Mouse (Mus musculus) forebrain, postnatal 0 days (tissue): Measurements from ENCODE around the gene Scyl2. TPM values are rescaled to one million over a fixed set of nuclear protein-coding genes. Genes with fewer than 3 reads are reported as not detected.
"Not testable (repeated sequence)": the region's sequence is repeated elsewhere in the genome, so short reads cannot be mapped to it uniquely, and the experiment has no call there.

Experiments used
- ATAC-seq: fragments of 200-750 bp; cut with Nextera tagmentation; 2 replicates; pipeline ENCODE4 v1.8.0; 2017; ENCODE audit warnings: mild to moderate bottlenecking, moderate library complexity
- DNase-seq: peaks from one replicate; pipeline ENCODE4 v3.0.0-alpha.2; 2015
- H3K27ac ChIP-seq: fragments of 300-500 bp; sonication (generic); 2 replicates; pipeline ENCODE4 v1.5.1; 2014; ENCODE audit warnings: low read depth, mild to moderate bottlenecking, antibody characterized with exemption, low read length, moderate library complexity, mixed read lengths
- H3K27me3 ChIP-seq: fragments of 300-500 bp; sonication (generic); 2 replicates; pipeline ENCODE4 v1.6.1; 2014; ENCODE audit warnings: mild to moderate bottlenecking, low read length, mixed read lengths; ENCODE audit not compliant: insufficient read depth
- H3K36me3 ChIP-seq: fragments of 300-500 bp; sonication (generic); 2 replicates; pipeline ENCODE4 v1.6.1; 2014; ENCODE audit warnings: mild to moderate bottlenecking, moderate library complexity; ENCODE audit not compliant: insufficient read depth
- H3K4me1 ChIP-seq: fragments of 300-500 bp; sonication (generic); 2 replicates; pipeline ENCODE4 v1.6.1; 2014; ENCODE audit warnings: antibody characterized with exemption; ENCODE audit not compliant: insufficient read depth
- H3K4me2 ChIP-seq: fragments of 300-500 bp; sonication (generic); 2 replicates; pipeline ENCODE4 v1.6.1; 2014; ENCODE audit warnings: low read depth, mild to moderate bottlenecking, moderate library complexity
- H3K4me3 ChIP-seq: fragments of 300-500 bp; sonication (generic); 2 replicates; pipeline ENCODE4 v1.5.1; 2014; ENCODE audit warnings: low read depth, low read length, mixed read lengths
- H3K9ac ChIP-seq: fragments of 300-500 bp; sonication (generic); 2 replicates; pipeline ENCODE4 v1.6.1; 2014; ENCODE audit warnings: mild to moderate bottlenecking
- H3K9me3 ChIP-seq: fragments of 300-500 bp; sonication (generic); 2 replicates; pipeline ENCODE4 v1.6.1; 2016; ENCODE audit warnings: low read length
- CTCF ChIP-seq: sonication (generic); IDR thresholded peaks from 2 replicates; pipeline ENCODE4 v1.5.1; 2016; ENCODE audit warnings: antibody characterized with exemption, control low read depth, low read depth
- WGBS: fragments of 180-500 bp; shearing (Covaris S2); extraction: QIAGEN DNeasy Blood & Tissue Kit; methylation state at CpG from one replicate; pipeline ENCODE4 v1.1.7; 2014; 5-methylcytosine and 5-hydroxymethylcytosine counted together
- polyA plus RNA-seq: library from polyadenylated mRNA; unstranded; fragments of >200 nt; fragmentation: Nextera tagmentation; extraction: Ambion mirVana; gene quantifications from 2 replicates; pipeline ENCODE4 v1.2.1, GENCODE M21; 2015
- total RNA-seq: library from RNA; depleted of rRNA; stranded (reverse); fragments of >200 nt; gene quantifications from 2 replicates; pipeline ENCODE4 v1.2.3, GENCODE M21; 2014

Scyl2 gene
- total and polyA plus RNA-seq, 2 experiments from 2014 or later = 5.9 to 43.9 TPM

DNA sequence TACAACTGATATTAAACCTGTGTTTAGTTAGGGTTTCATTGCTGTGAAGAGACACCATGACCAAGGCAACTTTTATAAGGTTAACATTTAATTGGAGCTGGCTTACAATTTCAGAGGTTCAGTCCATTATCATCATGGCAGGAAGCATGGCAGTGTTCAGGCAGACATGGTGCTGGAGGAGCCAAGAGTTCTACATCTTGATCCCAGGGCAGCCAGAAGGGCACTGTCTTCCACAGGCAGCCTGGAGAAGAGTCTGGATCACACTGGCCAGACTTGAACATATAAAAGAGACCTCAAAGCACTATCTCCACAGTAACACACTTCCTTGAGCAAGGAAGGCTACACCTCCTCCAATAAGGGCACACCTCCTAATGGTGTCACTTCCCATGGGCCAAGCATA, 34.2 kb upstream of the Scyl2 start:
- ATAC-seq (no peak), DNase-seq (no peak)
- TF ChIP-seq CTCF = no peak
- Histone ChIP-seq H3K36me3 (peaks cover 33% of the 10 kb centered on the region), H3K9me3 (no peaks in the 10 kb centered on the region), H3K27ac (no peak overlapping the region), H3K4me1 (no peaks in the 10 kb centered on the region), H3K4me2 (no peak overlapping the region), H3K9ac (no peak overlapping the region), H3K4me3 (no peak overlapping the region), H3K27me3 (no peaks in the 10 kb centered on the region)

DNA sequence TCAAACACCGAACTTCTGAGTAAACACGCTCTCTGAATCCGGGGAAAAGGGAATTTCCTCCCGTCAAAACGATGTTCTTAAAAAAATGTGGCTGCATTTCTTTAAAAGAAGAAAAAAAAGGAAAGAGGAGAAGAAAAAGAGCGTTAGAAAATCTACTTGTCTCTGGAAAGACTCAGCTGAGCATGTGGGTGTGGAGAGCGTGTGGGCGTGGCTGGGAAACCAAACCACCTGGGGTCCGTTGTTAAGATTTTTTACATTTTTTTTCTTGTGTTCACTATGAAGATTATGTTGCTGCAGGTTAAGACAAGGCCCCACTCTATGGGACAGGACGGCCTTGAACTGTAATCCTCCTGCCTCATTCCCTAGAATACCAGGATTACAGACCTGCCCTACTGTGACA, 28.8 kb upstream of the Scyl2 start:
- Histone ChIP-seq H3K4me1 (no peaks in the 10 kb centered on the region), H3K27me3 (no peaks in the 10 kb centered on the region), H3K4me3 (no peak overlapping the region), H3K36me3 (peaks cover 46% of the 10 kb centered on the region), H3K27ac (no peak overlapping the region), H3K4me2 (no peak overlapping the region), H3K9ac (no peak overlapping the region), H3K9me3 (no peaks in the 10 kb centered on the region)
- DNase-seq (no peak), ATAC-seq (no peak)
- no peak for TF ChIP-seq CTCF
- 89% methylated on average over 10 of the region's 10 CpGs for WGBS

DNA sequence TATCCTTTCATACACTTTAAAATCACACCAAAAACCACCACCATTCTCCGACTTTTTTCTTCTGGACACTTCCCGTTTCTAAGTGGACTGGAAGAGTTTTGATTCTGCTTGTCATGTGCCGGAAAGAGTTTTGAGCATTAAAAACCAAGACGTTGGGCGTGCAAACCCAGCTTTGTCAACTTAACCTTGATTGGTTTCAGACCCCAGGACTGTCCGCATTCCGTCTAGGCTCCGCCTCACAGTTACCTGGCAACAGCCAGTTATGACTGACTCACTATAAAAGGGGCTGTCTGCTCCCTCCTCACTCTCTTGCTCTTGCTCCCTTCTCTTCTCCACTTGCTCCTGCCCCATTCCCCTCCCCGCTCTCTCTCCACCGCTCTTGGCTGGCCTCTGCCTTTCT, 22.6 kb upstream of the Scyl2 start:
- peaks cover 16% of the 10 kb centered on the region for H3K36me3 ChIP-seq
- 40% methylated on average over 10 of the region's 10 CpGs for WGBS
- H3K4me2 ChIP-seq = no peak overlapping the region
- H3K4me1 ChIP-seq = no peaks in the 10 kb centered on the region
- no peak overlapping the region for H3K27ac ChIP-seq
- no peaks in the 10 kb centered on the region for H3K9me3 ChIP-seq
- no peak for TF ChIP-seq CTCF
- no peak overlapping the region for H3K4me3 ChIP-seq
- H3K27me3 ChIP-seq = no peaks in the 10 kb centered on the region
- 0 out of 2 replicates have a peak, but pooled peaks have one; percentile 47 for ATAC-seq
- no peak for DNase-seq
- no peak overlapping the region for H3K9ac ChIP-seq

DNA sequence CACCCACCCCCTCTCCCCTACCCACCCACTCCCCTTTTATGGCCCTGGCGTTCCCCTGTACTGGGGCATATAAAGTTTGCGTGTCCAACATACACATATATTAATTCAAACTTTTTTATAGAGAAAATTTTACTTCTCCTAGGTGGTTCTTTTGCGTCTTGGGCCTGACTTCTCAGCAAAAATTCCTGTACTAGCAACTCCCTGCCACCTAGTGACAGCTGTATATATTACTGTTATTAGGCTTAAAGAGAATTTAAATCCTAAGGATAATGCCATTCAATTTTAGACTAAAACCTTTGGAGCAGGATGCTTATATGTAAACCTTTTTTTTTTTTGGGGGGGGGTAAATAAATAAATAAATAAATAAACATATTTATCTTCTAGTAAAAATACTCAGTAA, 21.3 kb upstream of the Scyl2 start:
- no peak for TF ChIP-seq CTCF
- ATAC-seq (no peak), DNase-seq (no peak)
- 87% methylated on average over 3 of the region's 3 CpGs for WGBS
- H3K4me3 ChIP-seq = no peak overlapping the region
- H3K4me2 ChIP-seq = no peak overlapping the region
- no peaks in the 10 kb centered on the region for H3K27me3 ChIP-seq
- H3K4me1 ChIP-seq = no peaks in the 10 kb centered on the region
- H3K36me3 ChIP-seq = peaks cover 9% of the 10 kb centered on the region
- no peaks in the 10 kb centered on the region for H3K9me3 ChIP-seq
- no peak overlapping the region for H3K27ac ChIP-seq
- no peak overlapping the region for H3K9ac ChIP-seq

DNA sequence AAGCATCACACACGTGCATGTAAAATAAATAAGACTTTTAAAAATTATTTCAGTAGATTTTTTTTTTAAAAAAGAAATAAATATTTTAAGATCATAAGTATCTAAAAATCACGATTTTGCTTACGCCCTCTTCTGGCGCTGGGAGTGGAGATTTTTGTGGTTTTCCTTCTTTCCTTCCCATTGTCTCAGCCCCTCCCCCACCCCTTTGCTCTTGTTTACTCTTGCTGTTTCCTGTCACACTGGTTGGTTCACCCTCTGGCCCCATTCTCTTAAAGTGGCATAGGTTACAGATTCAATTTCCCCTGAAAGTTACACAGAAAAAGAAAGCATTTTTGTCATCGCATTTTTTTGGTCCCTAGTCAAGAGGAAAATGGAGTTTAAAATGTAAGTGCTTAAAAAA, 17.0 kb upstream of the Scyl2 start:
- TF ChIP-seq CTCF = no peak
- Histone ChIP-seq H3K27me3 (no peaks in the 10 kb centered on the region), H3K36me3 (no peaks in the 10 kb centered on the region), H3K4me2 (no peak overlapping the region), H3K4me3 (no peak overlapping the region), H3K9ac (no peak overlapping the region), H3K27ac (no peak overlapping the region), H3K4me1 (no peaks in the 10 kb centered on the region), H3K9me3 (no peaks in the 10 kb centered on the region)
- 60% methylated on average over 5 of the region's 5 CpGs for WGBS
- DNase-seq (no peak), ATAC-seq (no peak)

DNA sequence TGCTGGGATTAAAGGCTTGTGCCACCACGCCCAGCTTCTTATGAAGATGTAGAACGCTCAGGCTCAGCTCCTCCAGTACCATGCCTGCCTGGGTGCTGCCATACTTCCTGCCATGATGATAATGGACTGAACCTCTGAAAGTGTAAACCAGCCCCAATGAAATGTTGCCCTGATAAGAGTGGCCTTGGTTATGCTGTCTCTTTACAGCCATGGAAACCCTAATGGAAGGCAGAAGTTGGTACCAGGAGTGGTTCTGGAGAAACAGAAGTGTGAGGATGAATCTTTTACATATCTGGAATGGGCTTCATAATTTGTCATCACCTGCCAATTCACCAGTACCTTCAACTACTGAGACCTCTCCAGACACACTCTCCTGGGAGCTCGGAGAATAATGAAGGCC, 11.9 kb upstream of the Scyl2 start:
- Histone ChIP-seq H3K4me1 (no peaks in the 10 kb centered on the region), H3K27ac (no peak overlapping the region), H3K9me3 (no peaks in the 10 kb centered on the region), H3K9ac (no peak overlapping the region), H3K4me2 (no peak overlapping the region), H3K4me3 (no peak overlapping the region), H3K36me3 (no peaks in the 10 kb centered on the region), H3K27me3 (no peaks in the 10 kb centered on the region)
- ATAC-seq (no peak), DNase-seq (no peak)
- TF ChIP-seq CTCF = no peak
- 100% methylated on average over 3 of the region's 3 CpGs for WGBS

DNA sequence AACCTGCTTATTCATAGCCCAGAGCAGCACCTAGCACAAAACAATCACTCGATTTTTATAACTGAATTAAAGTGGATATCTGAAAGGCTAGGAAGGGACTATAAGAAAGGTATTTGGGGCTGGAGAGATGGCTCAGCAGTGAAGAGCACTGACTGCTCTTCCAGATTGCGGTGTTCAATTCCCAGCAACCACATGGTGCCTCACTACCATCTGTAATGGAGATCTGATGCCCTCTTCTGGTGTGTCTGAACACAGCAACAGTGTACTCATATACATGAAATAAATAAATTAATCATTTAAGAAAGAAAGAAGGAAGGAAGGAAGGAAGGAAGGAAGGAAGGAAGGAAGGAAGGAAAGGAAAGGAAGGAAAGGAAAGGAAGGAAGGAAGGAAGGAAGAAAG, 10.2 kb upstream of the Scyl2 start:
- not testable (repeated sequence) for H3K27ac ChIP-seq, H3K36me3 ChIP-seq, H3K27me3 ChIP-seq, H3K4me1 ChIP-seq, H3K9me3 ChIP-seq, H3K4me2 ChIP-seq, ATAC-seq, H3K9ac ChIP-seq, H3K4me3 ChIP-seq, DNase-seq
- WGBS = 74% methylated on average over 2 of the region's 2 CpGs
